Mouse (Mus musculus): ENCODE measurements around the gene Axl.

Axl gene

DNA sequence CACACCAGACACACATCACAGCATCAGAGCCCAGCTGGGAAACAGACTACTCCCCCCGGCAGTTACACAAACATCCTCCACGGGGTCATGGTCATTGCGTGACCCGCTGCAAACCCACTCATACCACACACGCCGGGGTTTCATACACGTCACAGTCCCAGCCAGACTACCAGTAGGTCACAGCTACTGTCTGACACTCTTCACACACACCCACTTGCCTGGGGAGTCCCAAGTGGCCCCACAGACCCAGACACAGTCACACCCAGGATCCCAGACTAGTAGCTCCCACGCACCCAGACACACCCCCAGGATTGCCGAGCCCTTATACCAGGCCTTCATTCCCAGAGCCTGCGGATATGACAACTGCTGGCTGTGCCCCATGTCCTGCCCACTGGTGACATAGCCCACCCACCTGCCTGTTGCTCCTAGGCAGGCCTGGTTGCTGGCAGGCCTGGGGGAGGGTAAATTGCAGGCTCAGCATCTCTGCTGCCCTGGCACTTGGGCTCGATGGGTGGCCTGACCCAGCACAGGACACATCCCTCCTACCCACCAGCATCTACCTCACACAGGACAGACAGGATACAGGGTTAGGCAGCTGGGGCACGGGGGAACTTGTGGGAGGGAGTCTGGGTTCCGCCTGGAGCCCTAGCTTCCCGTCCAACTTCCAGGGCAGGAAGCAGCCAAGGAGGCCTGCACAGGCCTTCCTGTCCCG lies 80.8 kb downstream of the Axl start:
- peak; percentile 76 for DNase-seq
